Mouse (Mus musculus) adipose tissue, adult 10 weeks (tissue): ENCODE results near the gene Mchr1. TPM values are rescaled to one million over a fixed set of nuclear protein-coding genes. Genes with fewer than 3 reads are reported as not detected.

Experiments used
- polyA plus RNA-seq: library from polyadenylated mRNA; stranded (reverse); fragments of 350-450 nt; fragmentation: Illumina TruSeq; extraction: RNeasy Lipid Tissue Mini Kit (QIAGEN cat#74804); gene quantifications from one replicate; pipeline ENCODE4 v1.2.3, GENCODE M21; 2014; ENCODE audit warnings: low read depth, low replicate concordance

The Mchr1 gene
- 1.4 TPM for polyA plus RNA-seq

GRCm38 (mm10) chr15:81235086-81235920, at the start of gene Mchr1:
Gene Mchr1 (plus strand): TSS chr15:81235499.

GRCm38 (mm10) chr15:81190630-81191178, 44.6 kb upstream of the Mchr1 start, which contains the start of gene Mrtfa:
Gene Mrtfa (minus strand): TSS chr15:81190757.

Other genes starting within 250 kb of the Mchr1 start
- gene Mrtfa, start 44.7 kb upstream of the Mchr1 start, polyA plus RNA-seq: 13.0 TPM
- gene Slc25a17, start 125.3 kb downstream of the Mchr1 start, polyA plus RNA-seq: 51.3 TPM
- gene St13, start 164.6 kb downstream of the Mchr1 start, polyA plus RNA-seq: 154 TPM
- 11.3 TPM for gene Xpnpep3, start 164.6 kb downstream of the Mchr1 start, polyA plus RNA-seq
- gene Dnajb7, start 172.8 kb downstream of the Mchr1 start, polyA plus RNA-seq: 4.2 TPM
- 85.1 TPM for gene Rbx1, start 230.8 kb downstream of the Mchr1 start, polyA plus RNA-seq